Mouse (Mus musculus) spleen, adult 2 months (tissue): Measurements from ENCODE around the gene Mcf2. TPM values are rescaled to one million over a fixed set of nuclear protein-coding genes. Genes with fewer than 3 reads are reported as not detected.

ENCODE experiments used
- DNase-seq, 2 experiments: peaks; one replicate each; pipeline versions ENCODE4 v3.0.0 to v3.0.0-alpha.2; 2012 to 2021; ENCODE audit warnings: low spot score in 2 of 2, low read depth in 1 of 2
- H3K27ac ChIP-seq: fragments of 200-500 bp; 2 replicates; pipeline ENCODE4 v1.5.1; 2012; ENCODE audit warnings: low read length, inconsistent platforms; ENCODE audit not compliant: insufficient read depth
- H3K27me3 ChIP-seq: fragments of 200-500 bp; 2 replicates; pipeline ENCODE4 v1.6.1; 2012; ENCODE audit warnings: mild to moderate bottlenecking, moderate library complexity, low read length, inconsistent platforms; ENCODE audit not compliant: control insufficient read depth, insufficient read depth
- H3K36me3 ChIP-seq: fragments of 200-500 bp; 2 replicates; pipeline ENCODE4 v1.6.1; 2012; ENCODE audit warnings: mild to moderate bottlenecking, low read length, inconsistent platforms; ENCODE audit not compliant: control insufficient read depth, insufficient read depth
- H3K4me1 ChIP-seq: fragments of 200-500 bp; 2 replicates; pipeline ENCODE4 v1.6.1; 2011; ENCODE audit warnings: inconsistent platforms; ENCODE audit not compliant: control insufficient read depth, insufficient read depth, insufficient read length
- H3K4me3 ChIP-seq: fragments of 200-500 bp; 2 replicates; pipeline ENCODE4 v1.5.1; 2011; ENCODE audit warnings: mild to moderate bottlenecking, inconsistent platforms; ENCODE audit not compliant: insufficient read depth, insufficient read length; ENCODE audit errors: extremely low read depth
- CTCF ChIP-seq: fragments of 200-500 bp; IDR thresholded peaks from 2 replicates; pipeline ENCODE4 v1.5.1; 2011; ENCODE audit warnings: mild to moderate bottlenecking, inconsistent platforms; ENCODE audit not compliant: insufficient read depth, insufficient read length, insufficient replicate concordance; ENCODE audit errors: extremely low read depth
- POLR2A ChIP-seq: fragments of 200-500 bp; IDR thresholded peaks from 2 replicates; pipeline ENCODE4 v1.6.1; 2011; ENCODE audit warnings: low read depth, low read length, inconsistent platforms
- WGBS: fragments of 180-500 bp; shearing (Covaris S2); methylation state at CpG from one replicate; pipeline ENCODE4 v1.1.7; 2018; 5-methylcytosine and 5-hydroxymethylcytosine counted together
- polyA plus RNA-seq: library from polyadenylated mRNA; depleted of rRNA; stranded (reverse); fragments of >200 nt; gene quantifications from 2 replicates; pipeline ENCODE4 v1.2.3, GENCODE M21; 2012; rRNA removed

Mcf2 gene
- polyA plus RNA-seq: 0.02 and 0.06 TPM in 2 replicates

- Histone ChIP-seq H3K27ac (no peak within 1 kb of the TSS), H3K27me3 (peaks cover 5% of the 10 kb centered on the region; the same call in 1 of the 2 replicates), H3K4me1 (no peaks in the 10 kb centered on the region), H3K36me3 (no peaks in the 10 kb centered on the region), H3K4me3 (no peak within 1 kb of the TSS)
- 21% methylated on average over 28 of the region's 28 CpGs for WGBS
- DNase-seq: no peak
- TF ChIP-seq POLR2A (no peak), CTCF (no peak)
Measured at GRCm38 (mm10) chrX:60178744-60179458, at the start of gene Mcf2. Gene Mcf2 (minus strand): TSS chrX:60179089.

DNA sequence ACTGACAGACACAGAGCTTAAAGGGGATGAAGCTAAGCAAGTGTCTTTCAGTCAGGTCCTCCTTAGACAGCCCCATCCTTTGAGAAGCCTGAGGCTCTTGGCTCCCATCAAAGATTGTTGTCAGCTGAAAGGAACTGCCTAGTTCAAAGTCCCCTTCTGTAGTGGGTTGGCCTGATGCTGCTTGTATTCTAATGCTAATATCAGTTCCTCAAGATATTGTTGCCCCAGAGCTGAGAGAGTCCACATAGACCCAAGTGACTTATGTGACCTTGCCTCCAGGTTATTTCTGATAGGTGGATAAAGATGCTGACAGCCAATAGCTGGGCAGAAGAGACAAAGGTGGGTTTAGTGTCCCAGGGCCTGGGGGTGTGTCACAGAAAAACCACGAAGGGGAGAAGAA lies 8.8 kb upstream of the Mcf2 start:
- Histone ChIP-seq H3K36me3 (no peaks in the 10 kb centered on the region), H3K4me1 (no peaks in the 10 kb centered on the region), H3K27me3 (no peaks in the 10 kb centered on the region), H3K4me3 (no peak overlapping the region), H3K27ac (no peak overlapping the region)
- TF ChIP-seq POLR2A (no peak), CTCF (no peak)
- 31% methylated on average over 1 of the region's 1 CpGs for WGBS
- no peak for DNase-seq

GRCm38 (mm10) chrX:60182611-60183010 lies 3.7 kb upstream of the Mcf2 start:
- no peaks in the 10 kb centered on the region for H3K4me1 ChIP-seq
- no peak for TF ChIP-seq CTCF
- no peak for TF ChIP-seq POLR2A
- H3K27ac ChIP-seq: no peak overlapping the region
- DNase-seq: no peak
- 67% methylated on average over 3 of the region's 3 CpGs for WGBS
- H3K4me3 ChIP-seq: no peak overlapping the region
- peaks cover 5% of the 10 kb centered on the region; the same call in 1 of the 2 replicates for H3K27me3 ChIP-seq
- no peaks in the 10 kb centered on the region for H3K36me3 ChIP-seq

- H3K27me3 ChIP-seq: peaks cover 5% of the 10 kb centered on the region; the same call in 1 of the 2 replicates
- no peak for DNase-seq
- no peak overlapping the region for H3K27ac ChIP-seq
- TF ChIP-seq CTCF (no peak), POLR2A (no peak)
- H3K4me3 ChIP-seq: no peak overlapping the region
- H3K36me3 ChIP-seq: no peaks in the 10 kb centered on the region
- 14% methylated on average over 19 of the region's 19 CpGs for WGBS
- no peaks in the 10 kb centered on the region for H3K4me1 ChIP-seq
Measured at GRCm38 (mm10) chrX:60178025-60178743, 705 bp downstream of the Mcf2 start.

- Histone ChIP-seq H3K36me3 (no peaks in the 10 kb centered on the region), H3K4me1 (no peaks in the 10 kb centered on the region), H3K27ac (no peak overlapping the region), H3K27me3 (no peaks in the 10 kb centered on the region), H3K4me3 (no peak overlapping the region)
- no peak for DNase-seq
- WGBS: 93% methylated on average over 5 of the region's 5 CpGs
- TF ChIP-seq CTCF (no peak), POLR2A (no peak)
Measured at GRCm38 (mm10) chrX:60170106-60170505, 8.8 kb downstream of the Mcf2 start.

- 75% methylated on average over 2 of the region's 2 CpGs for WGBS
- Histone ChIP-seq H3K4me1 (no peaks in the 10 kb centered on the region), H3K36me3 (no peaks in the 10 kb centered on the region), H3K4me3 (no peak overlapping the region), H3K27me3 (no peaks in the 10 kb centered on the region), H3K27ac (no peak overlapping the region)
- TF ChIP-seq CTCF (no peak), POLR2A (no peak)
- no peak for DNase-seq
Measured at GRCm38 (mm10) chrX:60169511-60169910, 9.4 kb downstream of the Mcf2 start.

GRCm38 (mm10) chrX:60168796-60169195 lies 10.1 kb downstream of the Mcf2 start:
- Histone ChIP-seq H3K4me1 (no peaks in the 10 kb centered on the region), H3K27ac (no peak overlapping the region), H3K27me3 (no peaks in the 10 kb centered on the region), H3K4me3 (no peak overlapping the region), H3K36me3 (no peaks in the 10 kb centered on the region)
- TF ChIP-seq POLR2A: no peak
- TF ChIP-seq CTCF: no peak
- 78% methylated on average over 2 of the region's 2 CpGs for whole genome bisulfite sequencing
- no peak for DNase-seq
